Mouse (Mus musculus): ENCODE results near the gene Lrrc4c. TPM values are rescaled to one million over a fixed set of nuclear protein-coding genes. Genes with fewer than 3 reads are reported as not detected.

Gene Lrrc4c
- polyA plus RNA-seq, 1 experiment = not detected

DNA sequence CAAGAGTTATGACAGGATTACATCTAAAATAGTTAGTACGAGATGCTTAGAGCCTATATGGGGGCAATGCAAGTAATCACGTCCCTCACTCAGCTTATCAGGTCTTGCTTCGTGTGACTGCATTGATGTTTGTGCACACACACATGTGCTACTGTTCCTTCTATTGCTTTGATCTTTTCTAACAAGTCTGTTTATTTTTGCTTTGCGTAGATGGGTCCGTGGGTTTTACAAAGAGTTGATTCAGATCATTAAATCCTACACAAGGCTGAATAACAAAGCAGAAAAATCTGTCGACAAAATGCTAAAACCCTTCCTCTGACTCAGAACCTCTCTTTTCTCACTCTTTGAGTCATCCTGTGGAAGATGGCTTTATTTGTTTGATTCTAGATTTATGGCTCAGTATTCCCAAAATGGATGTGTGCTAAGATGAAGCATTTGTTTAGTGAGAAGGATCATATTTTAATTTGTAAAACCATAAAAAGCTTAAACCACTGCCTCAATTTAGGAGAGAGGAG lies 300.8 kb downstream of the Lrrc4c start:
- Histone ChIP-seq H3K27ac (ENCODE audit: insufficient read depth, low read length) (no peak overlapping the region), H3K9ac (ENCODE audit: low read depth, poor library complexity, severe bottlenecking) (no peak overlapping the region), H3K27me3 (ENCODE audit: control insufficient read depth, insufficient read depth, low read length, poor library complexity, severe bottlenecking) (no peaks in the 10 kb centered on the region), H3K4me1 (ENCODE audit: control insufficient read depth, insufficient read depth, low read length) (no peaks in the 10 kb centered on the region), H3K9me3 (replicated peaks; ENCODE audit: control insufficient read depth, insufficient read depth, low read length, poor library complexity, severe bottlenecking) (no peaks in the 10 kb centered on the region), H3K36me3 (ENCODE audit: control insufficient read depth, insufficient read depth, low read length, poor library complexity, severe bottlenecking) (no peaks in the 10 kb centered on the region), H3K4me3 (ENCODE audit: low read depth, low read length) (no peak overlapping the region)
- no peak for TF ChIP-seq POLR2A (IDR thresholded peaks at IDR 0.05; ENCODE audit: insufficient read depth, low read length)
- TF ChIP-seq CTCF (IDR thresholded peaks at IDR 0.05; ENCODE audit: low read depth, low read length) = no peak
- no peak for TF ChIP-seq EP300 (IDR thresholded peaks at IDR 0.05; ENCODE audit: insufficient read depth, low read depth, low read length)

DNA sequence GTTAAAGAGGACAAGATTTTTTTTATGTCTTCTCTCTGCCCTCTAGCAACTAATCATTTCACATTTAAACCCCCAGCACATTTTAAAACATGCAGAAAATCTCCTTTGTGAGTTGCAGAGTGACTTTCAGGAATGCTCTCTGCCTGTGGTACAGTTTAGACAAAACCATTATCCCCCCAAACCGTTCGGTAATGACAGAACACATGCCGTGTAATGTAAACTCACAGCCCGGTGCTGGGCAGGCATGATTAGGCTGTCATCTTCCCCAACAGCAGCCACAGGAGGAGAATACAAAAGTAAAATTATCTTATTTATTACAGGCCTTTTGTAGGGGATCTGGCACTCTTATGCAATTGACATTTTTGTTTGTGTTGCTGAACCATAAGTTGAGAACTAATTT lies 349.1 kb downstream of the Lrrc4c start:
- Histone ChIP-seq H3K36me3 (ENCODE audit: control insufficient read depth, insufficient read depth, low read length, poor library complexity, severe bottlenecking) (no peaks in the 10 kb centered on the region), H3K27ac (ENCODE audit: insufficient read depth, low read length) (no peak overlapping the region), H3K4me3 (ENCODE audit: low read depth, low read length) (no peak overlapping the region), H3K9me3 (replicated peaks; ENCODE audit: control insufficient read depth, insufficient read depth, low read length, poor library complexity, severe bottlenecking) (no peaks in the 10 kb centered on the region), H3K9ac (ENCODE audit: low read depth, poor library complexity, severe bottlenecking) (no peak overlapping the region), H3K27me3 (ENCODE audit: control insufficient read depth, insufficient read depth, low read length, poor library complexity, severe bottlenecking) (no peaks in the 10 kb centered on the region), H3K4me1 (ENCODE audit: control insufficient read depth, insufficient read depth, low read length) (no peaks in the 10 kb centered on the region)
- TF ChIP-seq EP300 (IDR thresholded peaks at IDR 0.05; ENCODE audit: insufficient read depth, low read depth, low read length) = no peak
- TF ChIP-seq POLR2A (IDR thresholded peaks at IDR 0.05; ENCODE audit: insufficient read depth, low read length) = no peak
- TF ChIP-seq CTCF (IDR thresholded peaks at IDR 0.05; ENCODE audit: low read depth, low read length) = no peak

DNA sequence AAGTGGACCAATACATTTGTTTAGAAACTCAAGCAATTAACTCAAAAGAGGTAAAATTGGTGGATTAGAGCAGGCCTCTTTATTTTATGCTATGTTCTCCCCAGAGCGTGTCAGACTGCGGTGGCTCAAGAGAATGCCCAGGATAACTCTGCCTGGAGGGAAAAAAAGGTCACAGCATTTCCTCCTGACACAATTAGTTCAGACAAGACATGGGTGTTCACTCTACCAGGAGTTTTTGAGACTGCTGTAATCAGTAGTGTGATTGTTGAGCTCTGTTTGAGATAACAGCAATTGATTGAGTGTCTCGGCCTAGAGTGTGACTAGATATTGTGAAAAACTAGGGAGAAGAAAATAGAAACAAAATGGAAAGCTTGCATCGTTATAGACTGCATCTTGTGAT lies 363.8 kb downstream of the Lrrc4c start:
- H3K4me3 ChIP-seq (ENCODE audit: low read depth, low read length) = no peak overlapping the region
- no peak overlapping the region for H3K9ac ChIP-seq (ENCODE audit: low read depth, poor library complexity, severe bottlenecking)
- no peaks in the 10 kb centered on the region for H3K27me3 ChIP-seq (ENCODE audit: control insufficient read depth, insufficient read depth, low read length, poor library complexity, severe bottlenecking)
- no peaks in the 10 kb centered on the region for H3K4me1 ChIP-seq (ENCODE audit: control insufficient read depth, insufficient read depth, low read length)
- no peaks in the 10 kb centered on the region for H3K9me3 ChIP-seq (replicated peaks; ENCODE audit: control insufficient read depth, insufficient read depth, low read length, poor library complexity, severe bottlenecking)
- no peaks in the 10 kb centered on the region for H3K36me3 ChIP-seq (ENCODE audit: control insufficient read depth, insufficient read depth, low read length, poor library complexity, severe bottlenecking)
- no peak for TF ChIP-seq POLR2A (IDR thresholded peaks at IDR 0.05; ENCODE audit: insufficient read depth, low read length)
- no peak for TF ChIP-seq EP300 (IDR thresholded peaks at IDR 0.05; ENCODE audit: insufficient read depth, low read depth, low read length)
- TF ChIP-seq CTCF (IDR thresholded peaks at IDR 0.05; ENCODE audit: low read depth, low read length) = no peak
- H3K27ac ChIP-seq (ENCODE audit: insufficient read depth, low read length) = no peak overlapping the region

- H3K9ac ChIP-seq (ENCODE audit: low read depth, poor library complexity, severe bottlenecking) = no peak overlapping the region
- H3K4me3 ChIP-seq (ENCODE audit: low read depth, low read length) = no peak overlapping the region
- H3K4me1 ChIP-seq (ENCODE audit: control insufficient read depth, insufficient read depth, low read length) = no peaks in the 10 kb centered on the region
Measured at GRCm38 (mm10) chr2:96685328-96685727, 367.4 kb downstream of the Lrrc4c start.

GRCm38 (mm10) chr2:96705004-96705403 lies 387.0 kb downstream of the Lrrc4c start:
- Histone ChIP-seq H3K9ac (ENCODE audit: low read depth, poor library complexity, severe bottlenecking) (no peak overlapping the region), H3K36me3 (ENCODE audit: control insufficient read depth, insufficient read depth, low read length, poor library complexity, severe bottlenecking) (no peaks in the 10 kb centered on the region)
- TF ChIP-seq EP300 (IDR thresholded peaks at IDR 0.05; ENCODE audit: insufficient read depth, low read depth, low read length) = no peak
- TF ChIP-seq POLR2A (IDR thresholded peaks at IDR 0.05; ENCODE audit: insufficient read depth, low read length) = no peak
- TF ChIP-seq CTCF (IDR thresholded peaks at IDR 0.05; ENCODE audit: low read depth, low read length) = no peak

More at GRCm38 (mm10) chr2:96685328-96685727, 367.4 kb downstream of the Lrrc4c start:
- H3K27me3 ChIP-seq (ENCODE audit: control insufficient read depth, insufficient read depth, low read length, poor library complexity, severe bottlenecking) = no peaks in the 10 kb centered on the region
- TF ChIP-seq EP300 (IDR thresholded peaks at IDR 0.05; ENCODE audit: insufficient read depth, low read depth, low read length) = no peak
- TF ChIP-seq POLR2A (IDR thresholded peaks at IDR 0.05; ENCODE audit: insufficient read depth, low read length) = no peak
- no peak for TF ChIP-seq CTCF (IDR thresholded peaks at IDR 0.05; ENCODE audit: low read depth, low read length)
- no peak overlapping the region for H3K27ac ChIP-seq (ENCODE audit: insufficient read depth, low read length)
- no peaks in the 10 kb centered on the region for H3K9me3 ChIP-seq (replicated peaks; ENCODE audit: control insufficient read depth, insufficient read depth, low read length, poor library complexity, severe bottlenecking)
- H3K36me3 ChIP-seq (ENCODE audit: control insufficient read depth, insufficient read depth, low read length, poor library complexity, severe bottlenecking) = no peaks in the 10 kb centered on the region

GRCm38 (mm10) chr2:96707772-96708350 lies 389.9 kb downstream of the Lrrc4c start:
- H3K36me3 ChIP-seq (ENCODE audit: control insufficient read depth, insufficient read depth, low read length, poor library complexity, severe bottlenecking) = no peaks in the 10 kb centered on the region
- no peak for TF ChIP-seq POLR2A (IDR thresholded peaks at IDR 0.05; ENCODE audit: insufficient read depth, low read length)
- TF ChIP-seq EP300 (IDR thresholded peaks at IDR 0.05; ENCODE audit: insufficient read depth, low read depth, low read length) = no peak
- no peak for TF ChIP-seq CTCF (IDR thresholded peaks at IDR 0.05; ENCODE audit: low read depth, low read length)

More at GRCm38 (mm10) chr2:96705004-96705403, 387.0 kb downstream of the Lrrc4c start:
- H3K27me3 ChIP-seq (ENCODE audit: control insufficient read depth, insufficient read depth, low read length, poor library complexity, severe bottlenecking) = no peaks in the 10 kb centered on the region
- no peak overlapping the region for H3K4me3 ChIP-seq (ENCODE audit: low read depth, low read length)
- no peaks in the 10 kb centered on the region for H3K4me1 ChIP-seq (ENCODE audit: control insufficient read depth, insufficient read depth, low read length)
- H3K9me3 ChIP-seq (replicated peaks; ENCODE audit: control insufficient read depth, insufficient read depth, low read length, poor library complexity, severe bottlenecking) = no peaks in the 10 kb centered on the region
- H3K27ac ChIP-seq (ENCODE audit: insufficient read depth, low read length) = no peak overlapping the region

More at GRCm38 (mm10) chr2:96707772-96708350, 389.9 kb downstream of the Lrrc4c start:
- Histone ChIP-seq H3K27ac (ENCODE audit: insufficient read depth, low read length) (no peak overlapping the region), H3K27me3 (ENCODE audit: control insufficient read depth, insufficient read depth, low read length, poor library complexity, severe bottlenecking) (no peaks in the 10 kb centered on the region), H3K9ac (ENCODE audit: low read depth, poor library complexity, severe bottlenecking) (no peak overlapping the region), H3K4me1 (ENCODE audit: control insufficient read depth, insufficient read depth, low read length) (no peaks in the 10 kb centered on the region), H3K4me3 (ENCODE audit: low read depth, low read length) (no peak overlapping the region), H3K9me3 (replicated peaks; ENCODE audit: control insufficient read depth, insufficient read depth, low read length, poor library complexity, severe bottlenecking) (no peaks in the 10 kb centered on the region)

Data from ES-Bruce4 (cell line).